Mouse (Mus musculus) forebrain, embryonic 15.5 days (tissue): ENCODE data around the gene Clcn6. TPM values are rescaled to one million over a fixed set of nuclear protein-coding genes. Genes with fewer than 3 reads are reported as not detected.

Source experiments
- ATAC-seq: fragments of 200-750 bp; cut with Nextera tagmentation; replicated peaks from 2 replicates; pipeline ENCODE4 v1.8.0; 2017; ENCODE audit warnings: mild to moderate bottlenecking, moderate TSS enrichment, moderate library complexity
- H3K27ac ChIP-seq: fragments of 300-500 bp; sonication (generic); replicated peaks from 2 replicates; pipeline ENCODE4 v1.5.1; 2015; ENCODE audit warnings: mild to moderate bottlenecking, inconsistent platforms
- H3K27me3 ChIP-seq: fragments of 300-500 bp; sonication (generic); 2 replicates; pipeline ENCODE4 v1.6.1; 2015; ENCODE audit warnings: inconsistent platforms
- H3K36me3 ChIP-seq: fragments of 300-500 bp; sonication (generic); 2 replicates; pipeline ENCODE4 v1.6.1; 2015; ENCODE audit warnings: mild to moderate bottlenecking, inconsistent platforms
- H3K4me1 ChIP-seq: fragments of 300-500 bp; sonication (generic); 2 replicates; pipeline ENCODE4 v1.6.1; 2015; ENCODE audit warnings: inconsistent platforms
- H3K4me2 ChIP-seq: fragments of 300-500 bp; sonication (generic); replicated peaks from 2 replicates; pipeline ENCODE4 v1.6.1; 2015; ENCODE audit warnings: mild to moderate bottlenecking, inconsistent platforms
- H3K4me3 ChIP-seq: fragments of 300-500 bp; sonication (generic); 2 replicates; pipeline ENCODE4 v1.5.1; 2015; ENCODE audit warnings: mild to moderate bottlenecking, inconsistent platforms
- H3K9ac ChIP-seq: fragments of 300-500 bp; sonication (generic); replicated peaks from 2 replicates; pipeline ENCODE4 v1.6.1; 2015; ENCODE audit warnings: mild to moderate bottlenecking, inconsistent platforms
- H3K9me3 ChIP-seq: fragments of 300-500 bp; sonication (generic); 2 replicates; pipeline ENCODE4 v1.6.1; 2016; ENCODE audit warnings: inconsistent platforms
- WGBS: fragments of 180-500 bp; shearing (Covaris S2); methylation state at CpG from one replicate; pipeline ENCODE4 v1.1.7; 2015; ENCODE audit warnings: mixed read lengths; 5-methylcytosine and 5-hydroxymethylcytosine counted together
- polyA plus RNA-seq: library from polyadenylated mRNA; unstranded; fragments of >200 nt; fragmentation: Nextera tagmentation; extraction: Ambion mirVana; gene quantifications from 2 replicates; pipeline ENCODE4 v1.2.1, GENCODE M21; 2015

Clcn6 gene
- polyA plus RNA-seq = 30.8 and 33.4 TPM in 2 replicates

- Histone ChIP-seq H3K4me2 (peak within 1 kb of the TSS; percentile 67), H3K4me3 (peak within 1 kb of the TSS; percentile 57), H3K27ac (peak within 1 kb of the TSS; percentile 85), H3K9ac (peak within 1 kb of the TSS; percentile 69), H3K4me1 (peaks cover 55% of the 10 kb centered on the region), H3K27me3 (no peaks in the 10 kb centered on the region), H3K36me3 (peaks cover 21% of the 10 kb centered on the region; the same call in 1 of the 2 replicates), H3K9me3 (no peaks in the 10 kb centered on the region)
- WGBS = under 1% methylated on average over 54 of the region's 54 CpGs
- peak; percentile 94 for ATAC-seq
These were observed at the start of gene Clcn6, which contains the start of gene Mthfr for GRCm38 (mm10) chr4:148038600-148039253. TSS of gene Clcn6 (minus strand) at chr4:148038821. TSS of gene Mthfr (plus strand) at chr4:148039077.

GRCm38 (mm10) chr4:148087907-148088527 is 49.4 kb upstream of the Clcn6 start, which contains the start of gene Agtrap:
TSS of gene Agtrap (minus strand) at chr4:148088031.
- Histone ChIP-seq H3K27ac (peak within 1 kb of the TSS; percentile 68), H3K9ac (peak within 1 kb of the TSS; percentile 48), H3K4me2 (peak within 1 kb of the TSS; percentile 77), H3K4me3 (peak within 1 kb of the TSS; percentile 52), H3K36me3 (no peaks in the 10 kb centered on the region), H3K9me3 (no peaks in the 10 kb centered on the region), H3K27me3 (no peaks in the 10 kb centered on the region), H3K4me1 (peaks cover 15% of the 10 kb centered on the region)
- peak; percentile 94 for ATAC-seq
- WGBS = 5% methylated on average over 34 of the region's 34 CpGs

GRCm38 (mm10) chr4:148087091-148087906 is 48.7 kb upstream of the Clcn6 start:
- Histone ChIP-seq H3K4me1 (peaks cover 15% of the 10 kb centered on the region), H3K9ac (peak overlapping the region; percentile 48), H3K4me3 (peak overlapping the region; percentile 52), H3K9me3 (no peaks in the 10 kb centered on the region), H3K4me2 (peak overlapping the region; percentile 77), H3K27ac (0 out of 2 replicates have a peak overlapping the region, but pooled peaks have one; percentile 10), H3K36me3 (no peaks in the 10 kb centered on the region), H3K27me3 (no peaks in the 10 kb centered on the region)
- ATAC-seq = peak; percentile 57
- WGBS = 3% methylated on average over 30 of the region's 30 CpGs

- H3K4me3 ChIP-seq = no peak overlapping the region
- H3K9me3 ChIP-seq = no peaks in the 10 kb centered on the region
- no peak overlapping the region for H3K27ac ChIP-seq
- no peak for ATAC-seq
- no peak overlapping the region for H3K9ac ChIP-seq
- H3K27me3 ChIP-seq = no peaks in the 10 kb centered on the region
- no peaks in the 10 kb centered on the region for H3K36me3 ChIP-seq
- WGBS = 76% methylated on average over 3 of the region's 3 CpGs
- H3K4me1 ChIP-seq = peaks cover 15% of the 10 kb centered on the region
- no peak overlapping the region for H3K4me2 ChIP-seq
These were observed 47.3 kb upstream of the Clcn6 start for GRCm38 (mm10) chr4:148085907-148086305.

- no peak overlapping the region for H3K4me2 ChIP-seq
- H3K9me3 ChIP-seq = no peaks in the 10 kb centered on the region
- no peak overlapping the region for H3K27ac ChIP-seq
- no peak overlapping the region for H3K9ac ChIP-seq
- no peak overlapping the region for H3K4me3 ChIP-seq
- 50% methylated on average over 10 of the region's 10 CpGs for WGBS
- no peaks in the 10 kb centered on the region for H3K36me3 ChIP-seq
- no peak for ATAC-seq
- H3K4me1 ChIP-seq = peaks cover 15% of the 10 kb centered on the region
- H3K27me3 ChIP-seq = no peaks in the 10 kb centered on the region
These were observed 46.7 kb upstream of the Clcn6 start for GRCm38 (mm10) chr4:148085131-148085906.

- Histone ChIP-seq H3K36me3 (no peaks in the 10 kb centered on the region), H3K9me3 (no peaks in the 10 kb centered on the region), H3K27me3 (no peaks in the 10 kb centered on the region), H3K4me2 (no peak overlapping the region), H3K27ac (no peak overlapping the region), H3K9ac (no peak overlapping the region), H3K4me1 (peaks cover 15% of the 10 kb centered on the region), H3K4me3 (no peak overlapping the region)
- no peak for ATAC-seq
- 20% methylated on average over 8 of the region's 8 CpGs for WGBS
These were observed 45.7 kb upstream of the Clcn6 start for GRCm38 (mm10) chr4:148084261-148084714.

GRCm38 (mm10) chr4:148083176-148083899 is 44.7 kb upstream of the Clcn6 start:
- H3K27me3 ChIP-seq = no peaks in the 10 kb centered on the region
- no peak overlapping the region for H3K4me2 ChIP-seq
- no peak overlapping the region for H3K27ac ChIP-seq
- H3K4me1 ChIP-seq = peaks cover 15% of the 10 kb centered on the region
- 67% methylated on average over 21 of the region's 21 CpGs for WGBS
- no peak overlapping the region for H3K9ac ChIP-seq
- no peaks in the 10 kb centered on the region for H3K9me3 ChIP-seq
- H3K36me3 ChIP-seq = no peaks in the 10 kb centered on the region
- ATAC-seq = no peak
- H3K4me3 ChIP-seq = no peak overlapping the region

GRCm38 (mm10) chr4:148082257-148083044 is 43.8 kb upstream of the Clcn6 start:
- Histone ChIP-seq H3K9ac (no peak overlapping the region), H3K4me2 (no peak overlapping the region), H3K4me3 (no peak overlapping the region), H3K27ac (no peak overlapping the region), H3K9me3 (no peaks in the 10 kb centered on the region), H3K27me3 (no peaks in the 10 kb centered on the region), H3K36me3 (no peaks in the 10 kb centered on the region), H3K4me1 (peaks cover 6% of the 10 kb centered on the region)
- no peak for ATAC-seq
- WGBS = 53% methylated on average over 12 of the region's 12 CpGs

- Histone ChIP-seq H3K9me3 (no peaks in the 10 kb centered on the region), H3K9ac (no peak overlapping the region), H3K4me1 (no peaks in the 10 kb centered on the region), H3K27ac (no peak overlapping the region), H3K36me3 (no peaks in the 10 kb centered on the region), H3K4me3 (no peak overlapping the region), H3K4me2 (no peak overlapping the region), H3K27me3 (no peaks in the 10 kb centered on the region)
- ATAC-seq = no peak
- WGBS = 94% methylated on average over 10 of the region's 10 CpGs
These were observed 42.6 kb upstream of the Clcn6 start for GRCm38 (mm10) chr4:148081201-148081600.

GRCm38 (mm10) chr4:148080597-148080973 is 42.0 kb upstream of the Clcn6 start:
- H3K27me3 ChIP-seq = no peaks in the 10 kb centered on the region
- no peak overlapping the region for H3K4me2 ChIP-seq
- WGBS = 76% methylated on average over 1 of the region's 1 CpGs
- no peak overlapping the region for H3K27ac ChIP-seq
- ATAC-seq = no peak
- H3K9ac ChIP-seq = no peak overlapping the region
- no peak overlapping the region for H3K4me3 ChIP-seq
- H3K4me1 ChIP-seq = no peaks in the 10 kb centered on the region
- no peaks in the 10 kb centered on the region for H3K36me3 ChIP-seq
- no peaks in the 10 kb centered on the region for H3K9me3 ChIP-seq
